Mouse (Mus musculus) stomach, postnatal 0 days (tissue): ENCODE measurements at regions not wholly inside any gene's neighbourhood (a gene's known extent, or its start where the extent isn't known, plus 50 kb on each side); places are given as distances from the start of the nearest gene placed in this dataset.

ENCODE experiments used
- ATAC-seq: fragments of 200-750 bp; cut with Nextera tagmentation; 2 replicates; pipeline ENCODE4 v1.8.0; 2017; ENCODE audit not compliant: low FRiP score, low TSS enrichment
- DNase-seq: peaks from one replicate; pipeline ENCODE4 v3.0.0-alpha.2; 2016; ENCODE audit warnings: low spot score
- H3K27ac ChIP-seq: fragments of 300-500 bp; sonication (generic); replicated peaks from 2 replicates; pipeline ENCODE4 v1.5.1; 2014; ENCODE audit warnings: mild to moderate bottlenecking, control low read depth
- H3K27me3 ChIP-seq: fragments of 300-500 bp; sonication (generic); 2 replicates; pipeline ENCODE4 v1.6.1; 2014; ENCODE audit warnings: low read length; ENCODE audit not compliant: control insufficient read depth, insufficient read depth
- H3K36me3 ChIP-seq: fragments of 300-500 bp; sonication (generic); 2 replicates; pipeline ENCODE4 v1.6.1; 2014; ENCODE audit warnings: low read length, mixed read lengths; ENCODE audit not compliant: control insufficient read depth, insufficient read depth
- H3K4me1 ChIP-seq: fragments of 300-500 bp; sonication (generic); replicated peaks from 2 replicates; pipeline ENCODE4 v1.6.1; 2014; ENCODE audit warnings: antibody characterized with exemption; ENCODE audit not compliant: control insufficient read depth, insufficient read depth
- H3K4me2 ChIP-seq: fragments of 300-500 bp; sonication (generic); replicated peaks from 2 replicates; pipeline ENCODE4 v1.6.1; 2014; ENCODE audit warnings: low read depth, mild to moderate bottlenecking, control low read depth, moderate library complexity
- H3K4me3 ChIP-seq: fragments of 300-500 bp; sonication (generic); 2 replicates; pipeline ENCODE4 v1.5.1; 2014; ENCODE audit warnings: low read depth, low read length, control low read depth
- H3K9ac ChIP-seq: fragments of 300-500 bp; sonication (generic); 2 replicates; pipeline ENCODE4 v1.6.1; 2014; ENCODE audit warnings: mild to moderate bottlenecking, low read length, control low read depth, mixed read lengths
- H3K9me3 ChIP-seq: fragments of 300-500 bp; sonication (generic); 2 replicates; pipeline ENCODE4 v1.6.1; 2016; ENCODE audit warnings: low read length; ENCODE audit not compliant: control insufficient read depth
- CTCF ChIP-seq: IDR thresholded peaks from 2 replicates; pipeline ENCODE4 v1.5.1; 2016; ENCODE audit warnings: antibody characterized with exemption, low read depth, mild to moderate bottlenecking, moderate library complexity
- EP300 ChIP-seq: optimal IDR thresholded peaks from 2 replicates; pipeline ENCODE3; 2016; ENCODE audit warnings: antibody characterized with exemption
- WGBS: fragments of 180-500 bp; shearing (Covaris S2); extraction: QIAGEN DNeasy Blood & Tissue Kit; methylation state at CpG from one replicate; pipeline ENCODE4 v1.1.7; 2014; 5-methylcytosine and 5-hydroxymethylcytosine counted together

DNA sequence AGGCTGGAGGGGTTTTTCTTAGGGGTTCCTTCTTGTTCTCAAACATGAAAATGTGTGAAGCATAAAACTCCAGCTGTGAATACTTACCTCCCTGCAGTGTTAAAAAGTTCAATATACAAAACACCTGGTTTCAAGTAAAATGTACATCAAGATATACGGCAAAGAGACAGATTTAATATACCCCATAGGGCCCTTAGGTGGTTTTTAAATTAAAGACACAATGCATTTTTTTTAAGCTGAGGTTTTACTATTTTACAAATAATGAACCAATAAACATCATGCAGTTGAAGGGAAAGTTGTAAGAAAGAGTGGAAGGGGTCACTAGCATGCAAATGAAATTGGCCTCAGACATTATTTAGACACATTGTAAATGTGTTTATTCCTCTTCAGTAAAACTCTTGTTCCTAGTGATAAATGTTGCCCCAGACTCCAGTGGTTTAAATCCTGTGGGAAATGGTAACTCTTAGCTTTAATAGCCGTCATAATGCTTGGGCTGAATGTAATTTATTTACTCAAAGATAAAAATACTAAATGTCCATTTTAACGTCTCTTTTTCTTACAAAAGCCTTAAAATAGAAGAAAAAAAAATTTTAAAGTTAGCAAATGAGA lies 1337.9 kb downstream of the Efnb2 start:
- H3K27ac ChIP-seq, result no peak overlapping the region
- no peaks in the 10 kb centered on the region for H3K9me3 ChIP-seq
- DNase-seq (no peak), ATAC-seq (no peak)
- H3K4me3 ChIP-seq, result no peak overlapping the region
- H3K4me1 ChIP-seq, result no peaks in the 10 kb centered on the region
- H3K36me3 ChIP-seq, result no peaks in the 10 kb centered on the region
- TF ChIP-seq CTCF, result no peak
- no peak for TF ChIP-seq EP300
- no peak overlapping the region for H3K4me2 ChIP-seq
- H3K9ac ChIP-seq, result no peak overlapping the region
- WGBS, result 30% methylated on average over 3 of the region's 3 CpGs
- H3K27me3 ChIP-seq, result no peaks in the 10 kb centered on the region

GRCm38 (mm10) chr8:7322376-7323066 lies 1338.5 kb downstream of the Efnb2 start:
- H3K9ac ChIP-seq, result no peak overlapping the region

GRCm38 (mm10) chr8:7316806-7317355 lies 1344.2 kb downstream of the Efnb2 start:
- Histone ChIP-seq H3K27me3 (no peaks in the 10 kb centered on the region), H3K9ac (no peak overlapping the region), H3K4me3 (no peak overlapping the region), H3K4me1 (no peaks in the 10 kb centered on the region), H3K27ac (no peak overlapping the region), H3K9me3 (no peaks in the 10 kb centered on the region), H3K4me2 (no peak overlapping the region), H3K36me3 (no peaks in the 10 kb centered on the region)
- ATAC-seq (no peak), DNase-seq (no peak)
- TF ChIP-seq EP300 (no peak), CTCF (no peak)
- WGBS, result 53% methylated on average over 4 of the region's 4 CpGs

More at GRCm38 (mm10) chr8:7322376-7323066, 1338.5 kb downstream of the Efnb2 start:
- H3K9me3 ChIP-seq, result no peaks in the 10 kb centered on the region
- no peak for DNase-seq
- 50% methylated on average over 12 of the region's 12 CpGs for WGBS
- H3K27me3 ChIP-seq, result no peaks in the 10 kb centered on the region
- no peaks in the 10 kb centered on the region for H3K36me3 ChIP-seq
- no peak overlapping the region for H3K4me3 ChIP-seq
- TF ChIP-seq CTCF (no peak), EP300 (no peak)
- ATAC-seq, result no peak
- no peak overlapping the region for H3K27ac ChIP-seq
- no peaks in the 10 kb centered on the region for H3K4me1 ChIP-seq
- no peak overlapping the region for H3K4me2 ChIP-seq

GRCm38 (mm10) chr8:7309239-7309638 lies 1351.8 kb downstream of the Efnb2 start:
- no peak overlapping the region for H3K4me3 ChIP-seq
- TF ChIP-seq EP300, result no peak
- TF ChIP-seq CTCF, result no peak

DNA sequence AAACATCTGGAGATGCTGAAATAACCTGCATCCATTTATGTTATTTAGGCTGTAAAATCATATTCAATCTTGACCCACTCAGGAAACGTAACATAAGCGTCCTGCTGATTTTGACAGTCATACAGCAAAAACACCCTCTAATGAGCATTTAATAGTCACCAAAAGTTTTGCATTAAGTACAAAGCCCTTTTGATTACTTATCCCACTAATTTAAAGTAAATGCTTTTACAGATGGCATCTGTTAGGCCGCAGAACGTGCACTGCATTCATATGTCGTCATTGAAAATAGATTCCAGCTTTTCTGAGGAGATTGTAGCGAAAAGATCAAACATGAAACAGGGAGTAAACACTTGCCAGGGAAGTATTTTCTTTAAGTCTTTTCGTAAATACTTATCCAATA lies 1371.7 kb downstream of the Efnb2 start:
- Histone ChIP-seq H3K4me1 (no peaks in the 10 kb centered on the region), H3K9ac (no peak overlapping the region), H3K27ac (no peak overlapping the region), H3K9me3 (no peaks in the 10 kb centered on the region), H3K36me3 (no peaks in the 10 kb centered on the region), H3K4me3 (no peak overlapping the region), H3K27me3 (no peaks in the 10 kb centered on the region), H3K4me2 (no peak overlapping the region)
- no peak for TF ChIP-seq CTCF
- no peak for TF ChIP-seq EP300
- 66% methylated on average over 7 of the region's 7 CpGs for WGBS
- no peak for DNase-seq
- no peak for ATAC-seq

More at GRCm38 (mm10) chr8:7309239-7309638, 1351.8 kb downstream of the Efnb2 start:
- no peaks in the 10 kb centered on the region for H3K36me3 ChIP-seq
- no peaks in the 10 kb centered on the region for H3K4me1 ChIP-seq
- no peaks in the 10 kb centered on the region for H3K9me3 ChIP-seq
- DNase-seq, result no peak
- no peaks in the 10 kb centered on the region for H3K27me3 ChIP-seq
- WGBS, result 77% methylated on average over 2 of the region's 2 CpGs
- no peak for ATAC-seq
- H3K4me2 ChIP-seq, result no peak overlapping the region
- H3K9ac ChIP-seq, result no peak overlapping the region
- H3K27ac ChIP-seq, result no peak overlapping the region

- Histone ChIP-seq H3K4me3 (no peak overlapping the region), H3K4me1 (no peaks in the 10 kb centered on the region), H3K9me3 (no peaks in the 10 kb centered on the region), H3K9ac (no peak overlapping the region), H3K27ac (no peak overlapping the region), H3K4me2 (no peak overlapping the region), H3K27me3 (no peaks in the 10 kb centered on the region), H3K36me3 (no peaks in the 10 kb centered on the region)
- DNase-seq, result no peak
- 81% methylated on average over 1 of the region's 1 CpGs for WGBS
- TF ChIP-seq CTCF (no peak), EP300 (no peak)
- no peak for ATAC-seq
These were observed 1374.5 kb downstream of the Efnb2 start for GRCm38 (mm10) chr8:7286581-7286980.
